Mouse (Mus musculus) forebrain, postnatal 0 days (tissue): ENCODE measurements at regions not wholly inside any gene's neighbourhood (a gene's known extent, or its start where the extent isn't known, plus 50 kb on each side); places are given as distances from the start of the nearest gene placed in this dataset.

ENCODE experiments used
- ATAC-seq: fragments of 200-750 bp; cut with Nextera tagmentation; 2 replicates; pipeline ENCODE4 v1.8.0; 2017; ENCODE audit warnings: mild to moderate bottlenecking, moderate library complexity
- DNase-seq: peaks from one replicate; pipeline ENCODE4 v3.0.0-alpha.2; 2015
- H3K27ac ChIP-seq: fragments of 300-500 bp; sonication (generic); 2 replicates; pipeline ENCODE4 v1.5.1; 2014; ENCODE audit warnings: low read depth, mild to moderate bottlenecking, antibody characterized with exemption, low read length, moderate library complexity, mixed read lengths
- H3K27me3 ChIP-seq: fragments of 300-500 bp; sonication (generic); 2 replicates; pipeline ENCODE4 v1.6.1; 2014; ENCODE audit warnings: mild to moderate bottlenecking, low read length, mixed read lengths; ENCODE audit not compliant: insufficient read depth
- H3K36me3 ChIP-seq: fragments of 300-500 bp; sonication (generic); 2 replicates; pipeline ENCODE4 v1.6.1; 2014; ENCODE audit warnings: mild to moderate bottlenecking, moderate library complexity; ENCODE audit not compliant: insufficient read depth
- H3K4me1 ChIP-seq: fragments of 300-500 bp; sonication (generic); 2 replicates; pipeline ENCODE4 v1.6.1; 2014; ENCODE audit warnings: antibody characterized with exemption; ENCODE audit not compliant: insufficient read depth
- H3K4me2 ChIP-seq: fragments of 300-500 bp; sonication (generic); 2 replicates; pipeline ENCODE4 v1.6.1; 2014; ENCODE audit warnings: low read depth, mild to moderate bottlenecking, moderate library complexity
- H3K4me3 ChIP-seq: fragments of 300-500 bp; sonication (generic); 2 replicates; pipeline ENCODE4 v1.5.1; 2014; ENCODE audit warnings: low read depth, low read length, mixed read lengths
- H3K9ac ChIP-seq: fragments of 300-500 bp; sonication (generic); 2 replicates; pipeline ENCODE4 v1.6.1; 2014; ENCODE audit warnings: mild to moderate bottlenecking
- H3K9me3 ChIP-seq: fragments of 300-500 bp; sonication (generic); 2 replicates; pipeline ENCODE4 v1.6.1; 2016; ENCODE audit warnings: low read length
- CTCF ChIP-seq: sonication (generic); IDR thresholded peaks from 2 replicates; pipeline ENCODE4 v1.5.1; 2016; ENCODE audit warnings: antibody characterized with exemption, control low read depth, low read depth
- WGBS: fragments of 180-500 bp; shearing (Covaris S2); extraction: QIAGEN DNeasy Blood & Tissue Kit; methylation state at CpG from one replicate; pipeline ENCODE4 v1.1.7; 2014; 5-methylcytosine and 5-hydroxymethylcytosine counted together

GRCm38 (mm10) chr5:133084859-133085258, 541.7 kb upstream of the Auts2 start:
- H3K4me2 ChIP-seq = no peak overlapping the region
- WGBS = 86% methylated on average over 1 of the region's 1 CpGs
- no peaks in the 10 kb centered on the region for H3K4me1 ChIP-seq
- no peaks in the 10 kb centered on the region for H3K36me3 ChIP-seq
- H3K27me3 ChIP-seq = no peaks in the 10 kb centered on the region
- no peak overlapping the region for H3K4me3 ChIP-seq
- no peak for TF ChIP-seq CTCF
- H3K9ac ChIP-seq = no peak overlapping the region
- H3K27ac ChIP-seq = no peak overlapping the region
- no peaks in the 10 kb centered on the region for H3K9me3 ChIP-seq
- no peak for ATAC-seq
- DNase-seq = no peak

- ATAC-seq (peak; percentile 69; the same call in 1 of the 2 replicates), DNase-seq (peak; percentile 50)
- Histone ChIP-seq H3K4me2 (no peak overlapping the region), H3K9me3 (no peaks in the 10 kb centered on the region), H3K4me1 (no peaks in the 10 kb centered on the region), H3K36me3 (no peaks in the 10 kb centered on the region), H3K27ac (no peak overlapping the region), H3K9ac (no peak overlapping the region), H3K27me3 (no peaks in the 10 kb centered on the region), H3K4me3 (no peak overlapping the region)
- 49% methylated on average over 2 of the region's 2 CpGs for WGBS
- TF ChIP-seq CTCF = no peak
Observed at GRCm38 (mm10) chr5:133080751-133081150, 537.6 kb upstream of the Auts2 start.

DNA sequence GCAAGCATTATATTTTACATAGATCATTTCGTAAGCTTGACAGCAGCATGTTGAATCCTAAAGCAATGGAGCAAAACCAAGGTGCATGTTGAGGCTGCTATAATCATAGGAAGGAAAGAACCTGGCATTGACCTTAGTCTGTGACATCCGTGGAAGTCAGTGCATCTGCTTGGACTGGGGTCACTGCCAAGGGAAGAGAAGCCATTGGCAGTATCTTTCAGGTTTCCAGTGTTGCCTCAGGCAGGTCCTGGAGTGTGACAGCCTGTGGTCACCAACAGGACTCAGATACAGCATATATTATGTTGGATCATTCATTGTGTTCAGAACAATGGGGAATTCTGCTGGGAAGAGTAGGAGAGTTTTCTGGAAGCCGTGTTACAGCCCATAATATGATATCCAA, 535.8 kb upstream of the Auts2 start:
- H3K9ac ChIP-seq = no peak overlapping the region
- DNase-seq = no peak
- no peak overlapping the region for H3K4me3 ChIP-seq
- no peaks in the 10 kb centered on the region for H3K4me1 ChIP-seq
- H3K36me3 ChIP-seq = no peaks in the 10 kb centered on the region
- no peak overlapping the region for H3K27ac ChIP-seq
- ATAC-seq = no peak
- H3K4me2 ChIP-seq = no peak overlapping the region
- TF ChIP-seq CTCF = no peak
- H3K9me3 ChIP-seq = no peaks in the 10 kb centered on the region
- H3K27me3 ChIP-seq = no peaks in the 10 kb centered on the region
- WGBS = 72% methylated on average over 3 of the region's 3 CpGs

- no peak for DNase-seq
- 63% methylated on average over 4 of the region's 4 CpGs for WGBS
- no peaks in the 10 kb centered on the region for H3K36me3 ChIP-seq
- no peak overlapping the region for H3K9ac ChIP-seq
- H3K4me3 ChIP-seq = no peak overlapping the region
- no peak overlapping the region for H3K4me2 ChIP-seq
- no peak for TF ChIP-seq CTCF
- H3K27ac ChIP-seq = no peak overlapping the region
- ATAC-seq = no peak
- H3K9me3 ChIP-seq = no peaks in the 10 kb centered on the region
- H3K27me3 ChIP-seq = no peaks in the 10 kb centered on the region
- no peaks in the 10 kb centered on the region for H3K4me1 ChIP-seq
Observed at GRCm38 (mm10) chr5:133078390-133078789, 535.2 kb upstream of the Auts2 start.

DNA sequence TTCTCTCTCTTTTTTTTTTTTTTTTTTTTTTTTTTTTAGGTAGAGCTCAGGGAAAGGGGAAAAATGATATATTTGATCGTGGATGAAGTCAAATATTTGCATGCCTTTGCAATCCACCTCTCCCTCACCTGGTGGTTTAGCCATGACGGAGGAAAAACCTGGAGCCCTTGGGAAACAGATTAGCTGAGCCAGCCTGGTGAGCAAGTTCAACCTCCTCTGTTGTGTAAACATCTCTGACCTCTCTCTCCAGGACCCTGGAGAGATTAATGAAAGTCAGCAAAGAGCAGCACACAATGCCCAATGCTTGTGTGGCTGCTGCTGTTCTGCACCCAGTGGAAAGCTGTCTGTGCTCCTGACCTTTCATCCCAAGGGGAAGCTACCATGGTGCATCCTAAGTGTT, 530.2 kb upstream of the Auts2 start:
- TF ChIP-seq CTCF = no peak
- no peaks in the 10 kb centered on the region for H3K4me1 ChIP-seq
- H3K27me3 ChIP-seq = no peaks in the 10 kb centered on the region
- no peak overlapping the region for H3K4me3 ChIP-seq
- ATAC-seq (no peak), DNase-seq (no peak)
- H3K27ac ChIP-seq = no peak overlapping the region
- H3K9me3 ChIP-seq = no peaks in the 10 kb centered on the region
- WGBS = 66% methylated on average over 2 of the region's 2 CpGs
- no peaks in the 10 kb centered on the region for H3K36me3 ChIP-seq
- no peak overlapping the region for H3K9ac ChIP-seq
- H3K4me2 ChIP-seq = no peak overlapping the region

DNA sequence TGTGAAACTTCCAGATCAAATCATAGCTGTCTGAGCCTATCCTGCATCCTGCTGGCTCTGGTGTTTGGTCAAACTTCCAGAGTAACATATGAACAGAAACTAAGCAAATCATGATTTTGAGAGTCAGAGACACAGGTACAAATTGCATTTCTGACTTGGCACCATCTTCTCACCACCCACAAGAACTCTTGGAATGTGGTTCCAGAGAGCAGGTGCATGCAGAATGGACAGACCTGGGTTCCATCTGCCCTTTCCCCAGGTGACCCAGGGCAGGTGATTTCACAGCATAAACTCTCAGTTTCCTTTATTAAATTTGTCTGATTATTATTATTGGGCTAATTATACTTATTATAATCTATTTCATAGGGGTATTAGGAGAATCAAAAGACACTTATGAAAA, 527.0 kb upstream of the Auts2 start:
- Histone ChIP-seq H3K27ac (no peak overlapping the region), H3K4me1 (no peaks in the 10 kb centered on the region), H3K4me2 (no peak overlapping the region), H3K9ac (no peak overlapping the region), H3K4me3 (no peak overlapping the region), H3K27me3 (no peaks in the 10 kb centered on the region), H3K9me3 (no peaks in the 10 kb centered on the region), H3K36me3 (no peaks in the 10 kb centered on the region)
- TF ChIP-seq CTCF = no peak
- DNase-seq (no peak), ATAC-seq (no peak)

DNA sequence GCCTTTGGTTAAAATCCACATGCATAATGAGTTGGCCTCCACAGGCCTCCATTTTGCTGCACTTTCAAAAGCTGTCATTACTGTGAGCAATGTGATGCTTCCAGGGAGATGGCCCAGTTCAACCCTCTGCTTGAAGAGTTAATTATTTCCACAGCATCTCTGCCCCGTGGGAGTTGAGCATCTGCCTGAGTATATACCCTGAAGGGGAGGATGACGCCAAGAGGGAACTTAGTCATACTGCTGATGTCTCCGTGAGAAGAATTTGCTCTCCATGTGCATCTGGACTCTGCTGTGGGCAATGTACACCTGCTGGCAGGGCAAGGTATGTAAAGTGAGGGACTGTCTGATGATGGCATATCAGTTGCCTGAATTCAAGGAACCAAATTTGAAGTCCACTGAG, 519.3 kb upstream of the Auts2 start:
- Histone ChIP-seq H3K4me2 (no peak overlapping the region), H3K9ac (no peak overlapping the region), H3K27ac (no peak overlapping the region), H3K9me3 (no peaks in the 10 kb centered on the region), H3K36me3 (no peaks in the 10 kb centered on the region), H3K4me3 (no peak overlapping the region), H3K4me1 (no peaks in the 10 kb centered on the region), H3K27me3 (no peaks in the 10 kb centered on the region)
- TF ChIP-seq CTCF = no peak
- ATAC-seq = no peak
- WGBS = 90% methylated on average over 3 of the region's 3 CpGs
- no peak for DNase-seq

- Histone ChIP-seq H3K4me3 (no peak overlapping the region), H3K4me1 (no peaks in the 10 kb centered on the region), H3K4me2 (no peak overlapping the region), H3K9ac (no peak overlapping the region), H3K27ac (no peak overlapping the region), H3K9me3 (no peaks in the 10 kb centered on the region), H3K27me3 (no peaks in the 10 kb centered on the region), H3K36me3 (no peaks in the 10 kb centered on the region)
- WGBS = 95% methylated on average over 4 of the region's 4 CpGs
- ATAC-seq (no peak), DNase-seq (no peak)
- no peak for TF ChIP-seq CTCF
Observed at GRCm38 (mm10) chr5:133047456-133047855, 504.3 kb upstream of the Auts2 start.
